In the genomic region with DNA sequence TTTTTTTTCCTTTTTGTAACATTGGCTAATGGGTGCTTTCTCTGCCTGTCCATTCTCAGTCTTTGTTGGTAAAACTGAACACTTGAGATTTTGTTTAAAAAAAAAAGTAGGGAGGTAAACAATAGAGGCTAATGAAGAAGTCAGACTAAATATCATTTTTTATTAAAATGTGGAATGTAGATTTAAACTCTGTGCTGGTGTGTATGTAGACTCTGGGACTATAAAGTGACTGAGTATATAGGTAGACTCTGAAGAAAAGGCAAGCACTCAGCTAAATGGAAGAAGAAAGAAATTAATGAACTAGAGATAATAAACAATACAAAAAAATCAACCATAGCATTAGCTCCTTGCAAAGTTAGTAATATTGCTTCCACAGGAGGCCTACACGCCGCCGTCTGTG, we compare ENCODE assay signal across 12 mouse cellular contexts. TPM values are rescaled to one million over a fixed set of nuclear protein-coding genes. Genes with fewer than 3 reads are reported as not detected.
DNase-seq lines count a peak whose midpoint lies in the region; ATAC-seq and TF ChIP-seq lines count a peak whose summit lies in the region.
"Had no signal": no experiment of that assay in that cellular context is flagged by ENCODE, and none has a peak within 500 bp of the region (broad histone marks: within the 10 kb centered on the region; RNA-seq: fewer than 3 reads in every experiment).

Gene Gm11361, plus strand, starts transcription at position 301 of the 400 bp plus-strand sequence.

- no peak within 1 kb of the TSS for H3K4me2 ChIP-seq in neural tube, embryonic 15.5 days
- H3K4me2 ChIP-seq: liver, embryonic 11.5 days had no signal

- 97% methylated on average over 3 of the region's 3 CpGs for WGBS in neural tube, embryonic 15.5 days
- 99% methylated on average over 3 of the region's 3 CpGs for WGBS in limb, embryonic 10.5 days

- no peaks in the 10 kb centered on the region for H3K79me2 ChIP-seq in C2C12 (ENCODE audit: control insufficient read depth, insufficient read depth)

- H3K9me3 ChIP-seq in neural tube, embryonic 15.5 days (replicated peaks), result no peaks in the 10 kb centered on the region
- H3K9me3 ChIP-seq in limb, embryonic 10.5 days (replicated peaks), result no peaks in the 10 kb centered on the region

- no peaks in the 10 kb centered on the region for H3K79me3 ChIP-seq in C2C12 (ENCODE audit: low read depth)

- no peaks in the 10 kb centered on the region for H3K36me3 ChIP-seq in C2C12 (ENCODE audit: control insufficient read depth, insufficient read depth)
- H3K36me3 ChIP-seq in neural tube, embryonic 15.5 days, result no peaks in the 10 kb centered on the region
- no peaks in the 10 kb centered on the region for H3K36me3 ChIP-seq in limb, embryonic 10.5 days

- no peaks in the 10 kb centered on the region for H3K4me1 ChIP-seq in neural tube, embryonic 15.5 days
- H3K4me1 ChIP-seq in limb, embryonic 10.5 days, result no peaks in the 10 kb centered on the region

- H3K27ac ChIP-seq in neural tube, embryonic 15.5 days (replicated peaks), result no peak within 1 kb of the TSS
- no peak within 1 kb of the TSS for H3K27ac ChIP-seq in limb, embryonic 10.5 days

- H3ac ChIP-seq in C2C12 (ENCODE audit: control insufficient read depth, insufficient read length, low read depth), result no peak within 1 kb of the TSS

- H3K27me3 ChIP-seq in C2C12 (ENCODE audit: control insufficient read depth, insufficient read depth, insufficient read length), result no peaks in the 10 kb centered on the region
- no peaks in the 10 kb centered on the region for H3K27me3 ChIP-seq in neural tube, embryonic 15.5 days (replicated peaks)
- no peaks in the 10 kb centered on the region for H3K27me3 ChIP-seq in limb, embryonic 10.5 days (ENCODE audit: low read depth, poor library complexity, severe bottlenecking)

- no peak within 1 kb of the TSS for H3K9ac ChIP-seq in neural tube, embryonic 15.5 days (replicated peaks)

- H3K4me3 ChIP-seq in C2C12 (ENCODE audit: insufficient read depth, poor library complexity, severe bottlenecking), result no peak within 1 kb of the TSS
- H3K4me3 ChIP-seq in neural tube, embryonic 15.5 days (replicated peaks), result no peak within 1 kb of the TSS
- no peak within 1 kb of the TSS for H3K4me3 ChIP-seq in limb, embryonic 10.5 days

- ATAC-seq in common myeloid progenitor, adult 5-6 weeks (replicated peaks; ENCODE audit: low read depth, poor library complexity, severe bottlenecking), result no peak
- ATAC-seq in neural tube, embryonic 15.5 days (ENCODE audit: low FRiP score), result no peak
- ATAC-seq: forebrain, embryonic 14.5 days had no signal

- no peak for DNase-seq in heart, adult 18-20 months
- no peak for DNase-seq in heart, adult 9 months (ENCODE audit: low spot score in 2 of 2)
- DNase-seq in layer of hippocampus, postnatal 10 days (ENCODE audit: low spot score in 2 of 2), result no peak
- DNase-seq in frontal cortex, postnatal 14 days (ENCODE audit: low spot score in 2 of 2), result no peak
- DNase-seq in limb, embryonic 10.5 days (ENCODE audit: low spot score), result no peak
- DNase-seq: kidney, adult 9 months; lung, postnatal 36 days had no signal

- no peak for TF ChIP-seq CTCF in C2C12 (IDR thresholded peaks at IDR 0.05; ENCODE audit: control insufficient read depth, insufficient read depth, insufficient read length)

TF ChIP-seq in C2C12, 6 proteins besides CTCF, POLR2A, EP300 and RAD21:
- no peak for TF ChIP-seq MYOG (IDR thresholded peaks at IDR 0.05; ENCODE audit: control insufficient read depth, extremely low read depth, insufficient read length)
- TF ChIP-seq USF1 (IDR thresholded peaks at IDR 0.05; ENCODE audit: low read depth), result no peak
- TF ChIP-seq CEBPB (IDR thresholded peaks at IDR 0.05; ENCODE audit: low read depth), result no peak
- TF ChIP-seq FOSL1 (IDR thresholded peaks at IDR 0.05; ENCODE audit: insufficient read depth, low read length, poor library complexity, severe bottlenecking), result no peak
- no peak for TF ChIP-seq MAX (IDR thresholded peaks at IDR 0.05)
- TF ChIP-seq MYOD1 (IDR thresholded peaks at IDR 0.05; ENCODE audit: control insufficient read depth, insufficient read length, low read depth), result no peak

RNA-seq across cellular contexts. Expression of gene Gm11361, which starts in this region (rescaled TPM):
- total RNA-seq in heart, adult 18-20 months (2021), result 10 to 100 TPM; 75.5 to 85.3 TPM
- polyA plus RNA-seq in C2C12 (2012; fragmentation: generic; extraction: Trizol), result 1,612 TPM
- total RNA-seq in common myeloid progenitor, adult 5-6 weeks (2017), result 26.7 and 27.3 TPM in 2 replicates
- 100 to 1,000 TPM; 102 to 124 TPM for total RNA-seq in layer of hippocampus, postnatal 10 days (2021)
- 4.6 and 6.0 TPM in 2 replicates for polyA plus RNA-seq in neural tube, embryonic 15.5 days (2015; fragmentation: Nextera tagmentation; extraction: Ambion mirVana)
- polyA plus RNA-seq in limb, embryonic 10.5 days (2016; fragmentation: Nextera tagmentation; extraction: Ambion mirVana), result 2.6 and 5.4 TPM in 2 replicates

Comparison
In these comparisons a context has a peak if more than half of its experiments do, and no peak if none do; other contexts are left out.
1. RNA of gene Gm11361 (polyA plus RNA-seq): 1,612 TPM in C2C12 (single experiment); 4.6 to 6.0 TPM in neural tube, embryonic 15.5 days and 2.6 to 5.4 TPM in limb, embryonic 10.5 days; every median in the first group is over 100 times any median in the second.